Comparison of ENCODE assay signal across 9 mouse cellular contexts in the genomic region with DNA sequence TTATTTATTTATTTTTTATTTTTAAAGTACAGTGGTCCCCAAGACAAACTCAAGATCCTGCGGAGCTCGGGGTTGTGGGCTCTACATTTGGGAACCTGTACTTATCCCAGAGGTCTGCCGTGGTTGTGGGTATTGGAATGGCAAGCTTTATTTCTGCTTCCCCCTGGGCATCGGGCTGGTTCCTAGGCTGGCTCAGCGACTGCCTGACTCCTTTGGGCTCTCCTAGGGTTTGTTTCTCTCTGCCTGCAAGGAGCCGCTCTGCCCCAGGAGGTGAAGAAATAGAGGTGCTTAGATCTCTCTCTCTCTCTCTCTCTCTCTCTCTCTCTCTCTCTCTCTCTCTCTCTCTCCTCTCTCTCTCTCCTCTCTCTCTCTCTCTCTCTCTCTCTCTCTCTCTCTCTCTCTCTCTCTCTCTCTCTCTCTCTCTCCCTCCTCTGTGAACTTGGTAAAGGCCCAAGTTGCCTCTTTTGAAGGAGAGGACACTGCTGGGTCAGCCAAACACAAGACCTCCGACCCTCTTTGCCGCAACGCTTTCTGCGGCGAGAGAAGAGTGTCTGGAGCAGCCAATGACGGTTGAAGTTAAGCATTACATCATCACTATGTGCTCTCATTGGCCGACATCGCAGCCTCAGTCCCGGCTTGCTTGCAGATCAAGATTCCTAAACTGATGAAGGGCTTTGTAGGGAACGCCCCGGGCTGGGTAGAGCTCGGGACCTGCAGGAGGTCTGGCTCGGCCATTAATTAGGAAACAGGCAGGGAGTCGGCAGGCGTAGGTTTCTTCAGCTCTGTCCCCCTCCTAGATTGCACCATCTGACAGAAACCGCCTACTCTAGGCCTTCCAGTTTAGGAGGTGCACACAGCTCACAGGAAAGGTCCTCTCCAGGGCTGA. TPM values are rescaled to one million over a fixed set of nuclear protein-coding genes. Genes with fewer than 3 reads are reported as not detected.
DNase-seq lines count a peak whose midpoint lies in the region; ATAC-seq lines count a peak whose summit lies in the region.
"Had no signal": no experiment of that assay in that cellular context is flagged by ENCODE, and none has a peak within 500 bp of the region (broad histone marks: within the 10 kb centered on the region; RNA-seq: fewer than 3 reads in every experiment).

No protein-coding gene starts in this region.

- H3K9ac ChIP-seq in forebrain, embryonic 11.5 days (ENCODE audit: low read length) = peak overlapping the region; percentile 41
- H3K9ac ChIP-seq in heart, embryonic 16.5 days (ENCODE audit: low read length) = peak overlapping the region; percentile 47; the same call in 1 of the 2 replicates
- no peak overlapping the region for H3K9ac ChIP-seq in liver, embryonic 12.5 days

- H3K27me3 ChIP-seq in forebrain, embryonic 11.5 days (ENCODE audit: control insufficient read depth, insufficient read depth, low read length) = no peaks in the 10 kb centered on the region
- H3K27me3 ChIP-seq in heart, embryonic 16.5 days (ENCODE audit: control insufficient read depth, insufficient read depth, low read length) = no peaks in the 10 kb centered on the region
- peaks cover 32% of the 10 kb centered on the region for H3K27me3 ChIP-seq in liver, embryonic 12.5 days (replicated peaks)

- no peaks in the 10 kb centered on the region for H3K9me3 ChIP-seq in forebrain, embryonic 11.5 days (ENCODE audit: control insufficient read depth, low read length)
- H3K9me3 ChIP-seq in heart, embryonic 16.5 days (replicated peaks; ENCODE audit: control insufficient read depth, low read length) = no peaks in the 10 kb centered on the region
- no peaks in the 10 kb centered on the region for H3K9me3 ChIP-seq in liver, embryonic 12.5 days (replicated peaks)

- no peaks in the 10 kb centered on the region for H3K36me3 ChIP-seq in forebrain, embryonic 11.5 days (ENCODE audit: control insufficient read depth, insufficient read depth, low read length)
- no peaks in the 10 kb centered on the region for H3K36me3 ChIP-seq in heart, embryonic 16.5 days (ENCODE audit: control insufficient read depth, insufficient read depth)
- no peaks in the 10 kb centered on the region for H3K36me3 ChIP-seq in liver, embryonic 12.5 days

- H3K27ac ChIP-seq in forebrain, embryonic 11.5 days (ENCODE audit: low read depth, low read length) = peak overlapping the region; percentile 59; the same call in 1 of the 2 replicates
- H3K27ac ChIP-seq in heart, embryonic 16.5 days (ENCODE audit: low read length) = no peak overlapping the region
- H3K27ac ChIP-seq in liver, embryonic 12.5 days = no peak overlapping the region
- H3K27ac ChIP-seq: macrophage had no signal

- peak; percentile 95 for ATAC-seq in forebrain, embryonic 11.5 days (replicated peaks; ENCODE audit: low FRiP score)
- ATAC-seq in heart, embryonic 16.5 days (replicated peaks; ENCODE audit: extremely low read depth, insufficient read depth, low FRiP score) = peak; percentile 82
- 0 out of 2 replicates have a peak, but pooled peaks have one; percentile 47 for ATAC-seq in liver, embryonic 12.5 days

- WGBS in forebrain, embryonic 11.5 days = 9% methylated on average over 22 of the region's 22 CpGs
- 10% methylated on average over 22 of the region's 22 CpGs for WGBS in heart, embryonic 16.5 days
- 15% methylated on average over 22 of the region's 22 CpGs for WGBS in liver, embryonic 12.5 days (ENCODE audit: insufficient replicate concordance)

- DNase-seq in urinary bladder, postnatal 25 days (ENCODE audit: low spot score) = peak; percentile 17
- DNase-seq in urinary bladder, postnatal 10 days (ENCODE audit: low spot score) = no peak
- peak; percentile 89 for DNase-seq in forebrain, embryonic 11.5 days (ENCODE audit: low spot score)
- peak; percentile 58 for DNase-seq in kidney, postnatal 10 days
- DNase-seq in naive thymus-derived CD4-positive, alpha-beta T cell, adult 2 months (ENCODE audit: low read depth) = peak; percentile 46
- peak; percentile 28 for DNase-seq in thymus, postnatal 0 days (ENCODE audit: low spot score)

- H3K4me3 ChIP-seq in forebrain, embryonic 11.5 days (ENCODE audit: low read depth, low read length) = no peak overlapping the region
- H3K4me3 ChIP-seq in heart, embryonic 16.5 days (ENCODE audit: low read length) = peak overlapping the region; percentile 41
- H3K4me3 ChIP-seq in liver, embryonic 12.5 days = no peak overlapping the region

- peak overlapping the region; percentile 39 for H3K4me2 ChIP-seq in forebrain, embryonic 11.5 days (ENCODE audit: low read depth, low read length, severe bottlenecking)
- peak overlapping the region; percentile 61 for H3K4me2 ChIP-seq in heart, embryonic 16.5 days (ENCODE audit: low read depth, low read length)
- peak overlapping the region; percentile 36 for H3K4me2 ChIP-seq in liver, embryonic 12.5 days

- H3K4me1 ChIP-seq in forebrain, embryonic 11.5 days (replicated peaks; ENCODE audit: control insufficient read depth, insufficient read depth, low read length) = peaks cover 11% of the 10 kb centered on the region; the same call in 1 of the 2 replicates
- H3K4me1 ChIP-seq in heart, embryonic 16.5 days (ENCODE audit: control insufficient read depth, insufficient read depth, low read length) = no peaks in the 10 kb centered on the region
- H3K4me1 ChIP-seq in liver, embryonic 12.5 days = no peaks in the 10 kb centered on the region

RNA-seq across cellular contexts. Expression of a gene that starts 42.9 kb away (rescaled TPM):
- polyA plus RNA-seq in forebrain, embryonic 11.5 days (2014; fragmentation: Nextera tagmentation; extraction: Ambion mirVana) = 1,244 and 1,283 TPM in 2 replicates
- polyA plus RNA-seq in heart, embryonic 16.5 days (2015; fragmentation: Nextera tagmentation; extraction: Ambion mirVana) = 756 and 762 TPM in 2 replicates
- polyA plus RNA-seq in liver, embryonic 12.5 days (2016; fragmentation: Nextera tagmentation; extraction: Ambion mirVana) = 739 and 779 TPM in 2 replicates
- polyA plus RNA-seq in thymus, postnatal 0 days (2015; fragmentation: Nextera tagmentation; extraction: Ambion mirVana) = 1,636 and 1,740 TPM in 2 replicates
